Mouse (Mus musculus) liver, postnatal 0 days (tissue): ENCODE results near the gene Itgad. TPM values are rescaled to one million over a fixed set of nuclear protein-coding genes. Genes with fewer than 3 reads are reported as not detected.

Experiments used
- ATAC-seq: fragments of 200-750 bp; cut with Nextera tagmentation; 2 replicates; pipeline ENCODE4 v1.8.0; 2017; ENCODE audit warnings: mild to moderate bottlenecking, moderate library complexity
- DNase-seq: peaks from one replicate; pipeline ENCODE4 v3.0.0-alpha.2; 2016
- H3K27ac ChIP-seq: fragments of 300-500 bp; sonication (generic); 2 replicates; pipeline ENCODE4 v1.5.1; 2014; ENCODE audit warnings: antibody characterized with exemption, moderate library complexity, mild to moderate bottlenecking, low read depth
- H3K27me3 ChIP-seq: fragments of 300-500 bp; sonication (generic); 2 replicates; pipeline ENCODE4 v1.6.1; 2014; ENCODE audit warnings: low read length, control low read depth, mixed read lengths; ENCODE audit not compliant: insufficient read depth
- H3K36me3 ChIP-seq: fragments of 300-500 bp; sonication (generic); replicated peaks from 2 replicates; pipeline ENCODE4 v1.6.1; 2014; ENCODE audit warnings: mild to moderate bottlenecking, control low read depth, low read length, moderate library complexity, mixed read lengths; ENCODE audit not compliant: insufficient read depth
- H3K4me1 ChIP-seq: fragments of 300-500 bp; sonication (generic); 2 replicates; pipeline ENCODE4 v1.6.1; 2014; ENCODE audit warnings: antibody characterized with exemption, mild to moderate bottlenecking, control low read depth; ENCODE audit not compliant: insufficient read depth
- H3K4me2 ChIP-seq: fragments of 300-500 bp; sonication (generic); 2 replicates; pipeline ENCODE4 v1.6.1; 2014; ENCODE audit warnings: low read depth, mild to moderate bottlenecking, low read length, moderate library complexity, mixed read lengths
- H3K4me3 ChIP-seq: fragments of 300-500 bp; sonication (generic); 2 replicates; pipeline ENCODE4 v1.5.1; 2014; ENCODE audit warnings: low read depth, low read length
- H3K9ac ChIP-seq: fragments of 300-500 bp; sonication (generic); replicated peaks from 2 replicates; pipeline ENCODE4 v1.6.1; 2014; ENCODE audit warnings: mild to moderate bottlenecking, moderate library complexity
- H3K9me3 ChIP-seq: fragments of 300-500 bp; sonication (generic); 2 replicates; pipeline ENCODE4 v1.6.1; 2016; ENCODE audit warnings: mild to moderate bottlenecking, control low read depth, low read length, mixed read lengths
- CTCF ChIP-seq: sonication (generic); IDR thresholded peaks from 2 replicates; pipeline ENCODE4 v1.5.1; 2016; ENCODE audit warnings: antibody characterized with exemption, low read depth
- EP300 ChIP-seq: IDR thresholded peaks from 2 replicates; pipeline ENCODE4 v1.6.1; 2016; ENCODE audit warnings: antibody characterized with exemption, low read depth, mild to moderate bottlenecking
- WGBS: fragments of 180-500 bp; shearing (Covaris S2); extraction: QIAGEN DNeasy Blood & Tissue Kit; methylation state at CpG from one replicate; pipeline ENCODE4 v1.1.7; 2014; ENCODE audit not compliant: insufficient replicate concordance; 5-methylcytosine and 5-hydroxymethylcytosine counted together
- polyA plus RNA-seq: library from polyadenylated mRNA; unstranded; fragments of >200 nt; fragmentation: Nextera tagmentation; extraction: Ambion mirVana; gene quantifications from 2 replicates; pipeline ENCODE4 v1.2.1, GENCODE M21; 2015

Gene Itgad
- polyA plus RNA-seq, 1 experiment from 2014 or later = 0.28 TPM

DNA sequence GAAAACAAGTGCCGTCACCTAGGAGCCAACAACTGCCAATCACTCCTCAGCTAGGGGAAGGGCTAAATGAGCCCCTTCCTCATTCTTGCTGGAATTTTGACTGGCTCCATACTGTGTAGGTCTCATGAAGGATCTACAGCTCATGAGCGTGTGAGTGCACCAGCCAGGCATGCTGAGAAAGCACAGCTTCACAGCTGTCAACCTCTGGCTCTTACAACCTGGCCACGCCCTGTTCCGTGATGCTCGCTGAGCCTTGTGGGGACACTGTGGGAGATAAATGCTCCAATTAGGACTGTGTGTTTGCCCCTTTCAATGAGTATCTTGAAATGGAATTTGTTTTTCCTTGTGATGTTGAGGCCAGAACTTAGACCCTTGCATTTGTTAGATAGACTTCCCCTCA is 95.8 kb downstream of the Itgad start:
- Histone ChIP-seq H3K9me3 (no peaks in the 10 kb centered on the region), H3K4me2 (no peak overlapping the region), H3K36me3 (no peaks in the 10 kb centered on the region; the same call in 1 of the 2 replicates), H3K27ac (no peak overlapping the region), H3K9ac (no peak overlapping the region), H3K4me3 (no peak overlapping the region), H3K4me1 (peaks cover 10% of the 10 kb centered on the region), H3K27me3 (peaks cover 14% of the 10 kb centered on the region)
- 66% methylated on average over 5 of the region's 5 CpGs for WGBS
- no peak for DNase-seq
- no peak for TF ChIP-seq CTCF
- TF ChIP-seq EP300 = no peak
- no peak for ATAC-seq

DNA sequence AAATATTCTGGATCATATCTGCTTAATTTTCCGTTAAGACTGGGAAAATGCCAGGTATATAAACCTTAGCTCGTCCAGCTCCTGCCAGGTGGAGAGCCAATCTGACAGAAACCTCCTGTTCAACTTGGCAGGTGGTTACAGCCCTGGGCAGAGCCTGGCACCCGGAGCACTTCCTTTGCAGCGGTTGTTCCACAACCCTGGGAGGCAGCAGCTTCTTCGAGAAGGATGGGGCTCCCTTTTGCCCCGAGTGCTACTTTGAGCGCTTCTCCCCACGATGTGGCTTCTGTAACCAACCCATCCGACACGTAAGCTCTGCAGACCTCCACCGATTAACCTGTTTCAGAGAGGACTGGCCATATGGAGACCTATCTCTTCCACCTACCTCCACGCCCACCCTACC is 97.8 kb downstream of the Itgad start:
- Histone ChIP-seq H3K9me3 (no peaks in the 10 kb centered on the region), H3K4me1 (peaks cover 6% of the 10 kb centered on the region), H3K9ac (no peak overlapping the region), H3K27me3 (peaks cover 11% of the 10 kb centered on the region), H3K4me2 (no peak overlapping the region), H3K4me3 (no peak overlapping the region), H3K36me3 (no peaks in the 10 kb centered on the region), H3K27ac (no peak overlapping the region)
- TF ChIP-seq CTCF (no peak), EP300 (no peak)
- no peak for DNase-seq
- ATAC-seq = no peak
- WGBS = 45% methylated on average over 12 of the region's 12 CpGs

DNA sequence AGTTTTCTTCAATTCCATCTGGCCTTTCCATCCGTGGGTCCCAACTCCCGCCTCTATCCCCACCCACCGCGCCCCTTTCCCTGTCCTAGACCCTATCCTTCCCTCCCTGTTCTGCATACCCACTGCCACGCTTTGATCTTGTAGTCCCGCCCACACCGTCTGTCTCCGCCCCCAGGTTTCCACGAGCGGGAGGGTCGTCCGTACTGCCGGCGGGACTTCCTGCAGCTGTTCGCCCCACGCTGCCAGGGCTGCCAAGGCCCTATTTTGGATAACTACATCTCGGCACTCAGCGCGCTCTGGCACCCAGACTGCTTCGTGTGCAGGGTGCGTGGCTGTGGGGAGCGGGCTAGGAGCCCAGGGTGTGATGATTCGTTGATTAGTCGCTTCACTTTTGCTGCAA is 98.4 kb downstream of the Itgad start:
- ATAC-seq (no peak), DNase-seq (peak; percentile 26)
- no peak for TF ChIP-seq EP300
- TF ChIP-seq CTCF = no peak
- no peak overlapping the region for H3K4me3 ChIP-seq
- no peaks in the 10 kb centered on the region for H3K9me3 ChIP-seq
- H3K36me3 ChIP-seq = no peaks in the 10 kb centered on the region
- H3K27me3 ChIP-seq = peaks cover 9% of the 10 kb centered on the region
- no peak overlapping the region for H3K27ac ChIP-seq
- H3K4me1 ChIP-seq = peaks cover 3% of the 10 kb centered on the region; the same call in 1 of the 2 replicates
- H3K9ac ChIP-seq = no peak overlapping the region
- WGBS = 23% methylated on average over 24 of the region's 24 CpGs
- H3K4me2 ChIP-seq = peak overlapping the region; percentile 40; the same call in 1 of the 2 replicates

DNA sequence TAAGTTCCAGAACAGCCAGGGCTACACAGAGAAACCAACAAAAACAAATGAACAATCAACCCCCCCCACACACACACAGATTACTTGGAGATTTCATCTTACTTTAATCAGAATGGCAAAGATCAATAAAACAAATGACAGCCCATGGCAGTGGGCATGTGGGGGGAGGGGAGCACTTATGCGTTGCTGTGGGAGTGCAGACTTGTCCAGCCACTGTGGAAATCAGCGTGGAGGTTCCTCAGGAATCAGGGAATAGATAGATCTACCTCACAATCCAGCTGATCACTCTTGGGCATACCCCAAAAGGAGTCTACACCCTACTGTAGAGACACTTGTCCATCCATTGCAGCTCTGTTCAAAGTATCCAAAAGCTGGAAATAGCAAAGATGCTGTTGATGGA is 100.8 kb downstream of the Itgad start:
- 0 out of 2 replicates have a peak, but pooled peaks cover 3% of the 10 kb centered on the region for H3K4me1 ChIP-seq
- H3K4me3 ChIP-seq = no peak overlapping the region
- no peak overlapping the region for H3K27ac ChIP-seq
- ATAC-seq = no peak
- H3K27me3 ChIP-seq = peaks cover 9% of the 10 kb centered on the region
- TF ChIP-seq CTCF = no peak
- no peak for TF ChIP-seq EP300
- no peaks in the 10 kb centered on the region for H3K36me3 ChIP-seq
- H3K9me3 ChIP-seq = no peaks in the 10 kb centered on the region
- WGBS = 48% methylated on average over 2 of the region's 2 CpGs
- no peak overlapping the region for H3K9ac ChIP-seq
- DNase-seq = no peak
- H3K4me2 ChIP-seq = no peak overlapping the region

DNA sequence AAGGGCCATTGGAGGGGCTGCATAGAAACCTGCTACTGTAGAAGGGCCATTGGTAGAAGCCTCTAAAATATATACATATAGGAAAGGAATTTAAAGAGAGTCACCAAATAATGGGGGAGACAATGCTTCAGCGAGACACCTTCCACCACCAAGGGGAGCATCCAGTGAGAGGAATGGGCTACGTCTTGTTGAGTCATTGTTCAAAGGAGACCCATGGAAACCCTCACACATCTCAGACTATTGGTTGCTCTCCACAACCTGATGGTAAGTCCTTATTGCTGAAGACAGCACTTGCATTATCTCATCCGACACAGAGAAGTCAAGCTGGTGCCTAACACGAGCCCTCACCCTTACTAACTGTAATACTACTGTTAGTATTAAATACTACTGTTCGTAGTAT is 101.6 kb downstream of the Itgad start:
- Histone ChIP-seq H3K36me3 (no peaks in the 10 kb centered on the region), H3K4me2 (no peak overlapping the region), H3K9me3 (no peaks in the 10 kb centered on the region), H3K27ac (no peak overlapping the region), H3K9ac (no peak overlapping the region), H3K27me3 (peaks cover 9% of the 10 kb centered on the region), H3K4me3 (no peak overlapping the region), H3K4me1 (0 out of 2 replicates have a peak, but pooled peaks cover 3% of the 10 kb centered on the region)
- WGBS = 83% methylated on average over 5 of the region's 5 CpGs
- no peak for TF ChIP-seq EP300
- TF ChIP-seq CTCF = no peak
- no peak for DNase-seq
- ATAC-seq = no peak

DNA sequence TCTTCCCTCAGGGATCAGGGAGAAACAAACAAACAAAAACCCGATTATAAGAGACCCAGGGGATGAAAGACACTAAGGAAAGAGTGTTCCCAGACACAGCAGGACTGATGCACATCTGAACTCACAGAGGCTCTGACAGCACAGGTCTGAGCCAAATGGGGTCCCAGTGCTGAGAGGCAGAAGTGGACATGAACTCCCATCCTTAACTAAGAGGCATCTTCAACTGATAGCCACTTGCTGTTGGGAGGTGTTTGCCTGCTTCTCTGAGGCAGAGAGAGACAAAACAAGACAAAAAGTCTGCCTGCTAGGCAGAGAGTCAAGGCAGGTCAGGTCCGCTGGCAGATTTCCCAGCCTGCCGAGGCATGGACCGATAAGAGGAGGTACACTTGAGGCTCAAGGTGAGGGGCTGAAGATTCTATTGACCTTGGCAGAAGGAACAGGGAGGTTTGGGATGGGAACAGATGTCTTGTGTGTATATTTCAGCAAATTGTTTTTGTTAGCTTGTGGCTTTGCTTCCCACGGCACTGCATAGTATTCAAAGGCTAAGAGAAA is 102.7 kb downstream of the Itgad start:
- TF ChIP-seq CTCF (no peak), EP300 (no peak)
- ATAC-seq = no peak
- Histone ChIP-seq H3K4me2 (no peak overlapping the region), H3K4me1 (0 out of 2 replicates have a peak, but pooled peaks cover 3% of the 10 kb centered on the region), H3K9me3 (no peaks in the 10 kb centered on the region), H3K27ac (no peak overlapping the region), H3K9ac (no peak overlapping the region), H3K27me3 (peaks cover 9% of the 10 kb centered on the region), H3K4me3 (no peak overlapping the region), H3K36me3 (no peaks in the 10 kb centered on the region)
- DNase-seq = no peak
- 51% methylated on average over 5 of the region's 5 CpGs for WGBS
